Mouse (Mus musculus) megakaryocyte, embryonic 14.5 days (primary cell): ENCODE data around the gene Rab3b. TPM values are rescaled to one million over a fixed set of nuclear protein-coding genes. Genes with fewer than 3 reads are reported as not detected.

Experiments
- H3K27me3 ChIP-seq: replicated peaks from 2 replicates; pipeline ENCODE3; 2012; ENCODE audit warnings: inconsistent platforms
- H3K36me3 ChIP-seq: replicated peaks from 2 replicates; pipeline ENCODE3; 2012; ENCODE audit warnings: low read length, inconsistent platforms, mixed read lengths
- H3K4me1 ChIP-seq: 2 replicates; pipeline ENCODE4 v1.6.1; 2012; ENCODE audit warnings: inconsistent platforms
- H3K4me3 ChIP-seq: replicated peaks from 2 replicates; pipeline ENCODE3; 2012; ENCODE audit warnings: moderate library complexity, mild to moderate bottlenecking, inconsistent platforms
- H3K9me3 ChIP-seq: 2 replicates; pipeline ENCODE4 v1.6.1; 2012; ENCODE audit warnings: inconsistent platforms
- FLI1 ChIP-seq: IDR thresholded peaks from 2 replicates; pipeline ENCODE4 v1.6.1; 2012; ENCODE audit warnings: low read length, inconsistent platforms, mixed read lengths
- GATA1 ChIP-seq: IDR thresholded peaks from 3 replicates; pipeline ENCODE4 v1.6.1; 2012; ENCODE audit warnings: mixed read lengths, low read length, inconsistent platforms, borderline replicate concordance
- polyA plus RNA-seq: library from polyadenylated mRNA; stranded (reverse); fragments of >175 nt; gene quantifications from 2 replicates; pipeline ENCODE4 v1.2.3, GENCODE M21; 2012; ENCODE audit warnings: low replicate concordance; ENCODE audit not compliant: insufficient read depth

Gene Rab3b
- polyA plus RNA-seq, 1 experiment, result not detected

- TF ChIP-seq FLI1 (no peak), GATA1 (no peak)
- Histone ChIP-seq H3K4me1 (no peaks in the 10 kb centered on the region), H3K9me3 (peaks cover 7% of the 10 kb centered on the region), H3K4me3 (no peak overlapping the region), H3K36me3 (no peaks in the 10 kb centered on the region), H3K27me3 (peaks cover 23% of the 10 kb centered on the region)
These were observed 8.6 kb downstream of the Rab3b start for GRCm38 (mm10) chr4:108887456-108887855.

DNA sequence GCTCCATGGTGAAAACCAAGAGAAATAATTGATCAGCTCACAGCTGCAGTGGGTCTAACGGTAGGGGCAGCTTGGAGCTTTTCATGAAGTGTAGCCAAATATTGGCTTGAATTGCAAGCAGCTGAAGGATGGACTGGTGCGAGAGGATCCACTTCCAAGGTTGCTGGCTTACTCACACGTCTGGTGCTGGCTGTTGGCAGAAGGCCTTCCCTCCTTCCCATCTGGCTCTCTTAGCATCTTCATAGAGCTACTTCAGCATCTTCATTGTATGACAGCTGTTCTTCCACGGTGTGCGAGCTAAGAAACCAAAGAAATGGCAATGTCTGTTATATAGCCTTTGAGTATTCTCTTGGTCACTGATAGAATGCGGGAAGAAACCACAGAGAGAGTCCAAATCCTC, 12.0 kb downstream of the Rab3b start:
- Histone ChIP-seq H3K36me3 (no peaks in the 10 kb centered on the region), H3K27me3 (peaks cover 22% of the 10 kb centered on the region), H3K4me1 (no peaks in the 10 kb centered on the region), H3K4me3 (no peak overlapping the region), H3K9me3 (peaks cover 7% of the 10 kb centered on the region)
- no peak for TF ChIP-seq GATA1
- TF ChIP-seq FLI1, result no peak

GRCm38 (mm10) chr4:108900421-108900820, 21.6 kb downstream of the Rab3b start:
- Histone ChIP-seq H3K36me3 (no peaks in the 10 kb centered on the region), H3K27me3 (peaks cover 22% of the 10 kb centered on the region), H3K9me3 (no peaks in the 10 kb centered on the region), H3K4me3 (no peak overlapping the region), H3K4me1 (0 out of 2 replicates have a peak, but pooled peaks cover 4% of the 10 kb centered on the region)
- TF ChIP-seq GATA1 (no peak), FLI1 (no peak)

GRCm38 (mm10) chr4:108902886-108903285, 24.0 kb downstream of the Rab3b start:
- Histone ChIP-seq H3K27me3 (peaks cover 35% of the 10 kb centered on the region), H3K4me1 (0 out of 2 replicates have a peak, but pooled peaks cover 4% of the 10 kb centered on the region), H3K4me3 (no peak overlapping the region), H3K9me3 (no peaks in the 10 kb centered on the region), H3K36me3 (no peaks in the 10 kb centered on the region)
- TF ChIP-seq FLI1 (no peak), GATA1 (no peak)

GRCm38 (mm10) chr4:108903346-108903745, 24.5 kb downstream of the Rab3b start:
- H3K4me1 ChIP-seq, result no peaks in the 10 kb centered on the region
- H3K4me3 ChIP-seq, result no peak overlapping the region
- H3K9me3 ChIP-seq, result no peaks in the 10 kb centered on the region
- peaks cover 34% of the 10 kb centered on the region for H3K27me3 ChIP-seq
- H3K36me3 ChIP-seq, result no peaks in the 10 kb centered on the region
- TF ChIP-seq GATA1, result no peak
- no peak for TF ChIP-seq FLI1

DNA sequence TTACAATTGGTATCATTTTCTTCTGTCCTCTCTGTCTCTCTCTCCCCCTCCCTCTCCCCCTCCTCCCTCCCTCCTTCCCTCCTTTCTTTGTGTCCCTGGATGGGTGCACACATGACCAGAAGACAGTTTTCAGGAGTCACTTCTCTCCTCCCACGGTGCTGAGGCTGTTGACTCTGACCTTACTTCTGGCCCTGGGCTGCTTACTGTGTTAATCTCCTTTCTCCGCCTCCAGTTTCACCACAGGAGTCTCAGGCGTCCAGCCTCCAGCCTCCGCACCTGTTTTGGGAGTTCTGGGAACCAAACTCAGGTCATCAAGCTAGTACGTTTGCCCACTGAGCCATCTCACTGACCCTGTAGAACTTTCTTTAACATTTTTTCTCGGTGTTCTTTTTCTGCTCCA, 25.2 kb downstream of the Rab3b start:
- Histone ChIP-seq H3K4me1 (no peaks in the 10 kb centered on the region), H3K36me3 (no peaks in the 10 kb centered on the region), H3K4me3 (no peak overlapping the region), H3K27me3 (peaks cover 31% of the 10 kb centered on the region), H3K9me3 (no peaks in the 10 kb centered on the region)
- TF ChIP-seq GATA1, result no peak
- no peak for TF ChIP-seq FLI1

GRCm38 (mm10) chr4:108904790-108905189, 25.9 kb downstream of the Rab3b start:
- no peaks in the 10 kb centered on the region for H3K36me3 ChIP-seq
- TF ChIP-seq FLI1 (no peak), GATA1 (no peak)
- H3K4me1 ChIP-seq, result 0 out of 2 replicates have a peak, but pooled peaks cover 1% of the 10 kb centered on the region
- peaks cover 31% of the 10 kb centered on the region for H3K27me3 ChIP-seq
- H3K9me3 ChIP-seq, result no peaks in the 10 kb centered on the region
- H3K4me3 ChIP-seq, result no peak overlapping the region

- Histone ChIP-seq H3K4me1 (0 out of 2 replicates have a peak, but pooled peaks cover 3% of the 10 kb centered on the region), H3K36me3 (no peaks in the 10 kb centered on the region), H3K9me3 (peaks cover 3% of the 10 kb centered on the region), H3K27me3 (peaks cover 32% of the 10 kb centered on the region), H3K4me3 (no peak overlapping the region)
- TF ChIP-seq GATA1 (no peak), FLI1 (no peak)
These were observed 27.0 kb downstream of the Rab3b start for GRCm38 (mm10) chr4:108905859-108906258.

DNA sequence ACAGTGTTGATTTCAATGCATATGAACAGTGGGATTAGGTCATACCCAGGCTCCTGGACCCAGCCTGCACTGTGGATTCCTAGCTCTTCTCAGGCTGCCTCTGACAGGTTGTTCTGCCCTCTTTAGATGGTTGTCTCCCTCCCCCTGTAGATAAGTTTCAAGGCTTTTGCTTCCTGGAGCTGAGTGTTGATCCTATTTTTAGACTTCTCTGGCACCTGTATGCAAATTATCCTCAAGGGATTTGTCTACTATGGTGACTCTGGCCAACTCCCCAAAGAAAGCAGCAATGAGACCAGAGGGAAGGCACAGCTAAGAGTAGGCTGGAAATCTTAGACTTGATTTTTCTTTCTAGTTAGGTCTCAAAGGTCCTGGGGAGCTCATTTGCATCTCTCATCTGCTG, 28.6 kb downstream of the Rab3b start:
- Histone ChIP-seq H3K36me3 (no peaks in the 10 kb centered on the region), H3K4me1 (0 out of 2 replicates have a peak, but pooled peaks cover 3% of the 10 kb centered on the region), H3K4me3 (no peak overlapping the region), H3K9me3 (peaks cover 6% of the 10 kb centered on the region), H3K27me3 (peaks cover 28% of the 10 kb centered on the region)
- TF ChIP-seq FLI1, result no peak
- no peak for TF ChIP-seq GATA1

GRCm38 (mm10) chr4:108909872-108910425, 31.1 kb downstream of the Rab3b start:
- H3K4me3 ChIP-seq, result no peak overlapping the region

More at GRCm38 (mm10) chr4:108909872-108910425, 31.1 kb downstream of the Rab3b start:
- Histone ChIP-seq H3K27me3 (peaks cover 34% of the 10 kb centered on the region), H3K36me3 (no peaks in the 10 kb centered on the region), H3K9me3 (peaks cover 6% of the 10 kb centered on the region), H3K4me1 (peaks cover 3% of the 10 kb centered on the region; the same call in 1 of the 2 replicates)
- TF ChIP-seq FLI1 (no peak), GATA1 (no peak)
